Mouse (Mus musculus): ENCODE measurements around the gene Gm5039. TPM values are rescaled to one million over a fixed set of nuclear protein-coding genes. Genes with fewer than 3 reads are reported as not detected.
"Not testable (repeated sequence)": the region's sequence is repeated elsewhere in the genome, so short reads cannot be mapped to it uniquely, and the experiment has no call there.

The Gm5039 gene
- not detected in 2 replicates for total RNA-seq (2021)
- long read RNA-seq, result 0 reads

- not testable (repeated sequence) for DNase-seq
Observed at GRCm38 (mm10) chr12:88323926-88324325, at the start of gene Gm5039. Gene Gm5039, minus strand, starts transcription at chr12:88324026.

DNA sequence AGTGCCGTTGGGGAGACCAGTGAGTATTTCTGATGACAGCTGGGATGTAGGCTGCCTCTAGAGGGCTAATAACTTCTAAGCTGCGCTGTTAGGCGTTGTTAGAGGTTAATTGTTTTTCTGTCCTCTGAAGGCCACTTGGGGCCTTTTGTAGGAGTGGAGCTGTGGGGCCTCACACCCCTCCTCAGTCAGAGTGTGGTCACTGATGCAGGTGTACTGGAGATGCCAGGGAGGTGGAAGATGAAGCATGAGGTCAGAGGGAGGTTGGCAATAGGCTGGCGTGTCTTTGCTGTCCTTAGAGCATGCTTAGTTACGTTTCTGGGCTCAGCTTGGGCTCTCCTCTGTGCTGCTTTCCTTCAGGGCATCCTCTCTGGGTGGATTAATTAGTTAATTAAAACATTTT, 48.2 kb upstream of the Gm5039 start:
- DNase-seq, result no peak

DNA sequence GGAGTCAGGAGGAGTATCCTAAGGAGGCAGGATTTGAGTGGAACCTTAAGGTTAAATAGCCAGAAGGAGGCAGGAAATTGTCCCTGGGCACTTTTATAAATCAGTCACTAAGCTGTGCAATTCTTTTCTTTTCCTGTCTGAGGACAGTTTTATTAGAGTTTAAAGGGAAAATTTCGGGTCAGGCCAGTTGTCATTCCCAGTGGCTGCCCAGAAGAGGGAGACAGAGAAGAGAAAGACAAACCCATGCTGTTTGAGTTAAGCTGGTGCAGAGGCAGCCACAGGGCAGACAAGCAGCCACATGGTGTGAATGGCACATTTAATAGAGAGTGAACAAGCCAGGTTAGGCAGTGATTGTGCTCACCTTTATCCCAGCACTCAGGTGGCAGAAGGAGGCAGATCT, 46.5 kb upstream of the Gm5039 start:
- DNase-seq, result not testable (repeated sequence)

- not testable (repeated sequence) for DNase-seq
Observed at GRCm38 (mm10) chr12:88369690-88370089, 45.9 kb upstream of the Gm5039 start.

DNA sequence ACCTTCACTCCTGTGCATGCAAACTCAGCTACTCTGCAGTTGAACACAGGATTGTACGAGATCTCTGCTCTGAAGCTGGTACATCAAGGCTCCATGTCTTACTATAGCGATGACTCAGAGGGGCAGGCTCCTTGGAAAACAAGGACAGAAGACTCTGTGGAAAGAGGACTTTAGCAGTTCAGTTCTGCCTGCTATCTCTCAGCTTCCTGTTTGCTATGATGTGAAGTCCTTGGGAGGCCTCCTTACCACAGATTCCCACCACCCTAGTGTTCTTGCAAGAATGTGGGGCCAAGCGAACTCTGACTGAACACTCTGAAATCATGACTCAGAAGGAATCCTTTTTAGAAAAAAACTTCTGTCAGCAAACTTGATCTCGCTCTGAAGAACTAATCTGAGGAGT, 44.8 kb upstream of the Gm5039 start:
- no peak for DNase-seq

DNA sequence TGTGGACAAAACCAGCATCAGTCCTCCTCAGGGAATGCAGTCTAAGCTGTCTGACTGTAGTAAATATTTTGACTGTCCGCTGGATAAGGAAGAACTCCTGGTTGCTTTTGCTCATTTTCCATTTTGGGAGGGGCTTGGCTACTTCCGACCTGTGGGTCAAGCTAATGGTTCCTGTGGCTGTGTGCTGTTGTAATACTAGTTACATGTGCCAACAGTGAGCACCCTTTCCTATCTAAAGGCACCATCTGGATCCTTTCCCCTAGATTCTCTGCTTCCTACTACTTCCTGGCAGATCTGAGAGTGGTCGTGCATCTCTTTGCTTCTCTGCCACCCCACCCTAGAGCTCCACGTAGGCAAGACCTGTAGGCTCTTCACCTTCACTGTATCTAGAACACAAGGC, 43.8 kb upstream of the Gm5039 start:
- no peak for DNase-seq

DNA sequence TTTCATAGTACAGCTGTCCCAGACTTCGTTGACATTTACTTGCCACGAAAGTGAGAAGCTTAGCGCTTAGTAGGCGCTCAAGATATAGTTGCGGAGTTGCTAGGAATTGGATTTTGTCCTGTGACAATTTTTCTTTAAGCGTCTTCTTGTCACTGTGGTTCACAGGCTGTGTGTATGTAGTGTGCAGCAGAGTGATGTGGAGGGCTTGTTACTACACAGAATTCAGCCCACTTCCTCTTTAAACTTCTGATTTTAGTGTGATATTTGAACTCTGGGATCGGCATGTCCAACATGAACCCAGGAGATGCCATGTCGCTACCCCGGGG, 37.3 kb upstream of the Gm5039 start:
- no peak for DNase-seq

DNA sequence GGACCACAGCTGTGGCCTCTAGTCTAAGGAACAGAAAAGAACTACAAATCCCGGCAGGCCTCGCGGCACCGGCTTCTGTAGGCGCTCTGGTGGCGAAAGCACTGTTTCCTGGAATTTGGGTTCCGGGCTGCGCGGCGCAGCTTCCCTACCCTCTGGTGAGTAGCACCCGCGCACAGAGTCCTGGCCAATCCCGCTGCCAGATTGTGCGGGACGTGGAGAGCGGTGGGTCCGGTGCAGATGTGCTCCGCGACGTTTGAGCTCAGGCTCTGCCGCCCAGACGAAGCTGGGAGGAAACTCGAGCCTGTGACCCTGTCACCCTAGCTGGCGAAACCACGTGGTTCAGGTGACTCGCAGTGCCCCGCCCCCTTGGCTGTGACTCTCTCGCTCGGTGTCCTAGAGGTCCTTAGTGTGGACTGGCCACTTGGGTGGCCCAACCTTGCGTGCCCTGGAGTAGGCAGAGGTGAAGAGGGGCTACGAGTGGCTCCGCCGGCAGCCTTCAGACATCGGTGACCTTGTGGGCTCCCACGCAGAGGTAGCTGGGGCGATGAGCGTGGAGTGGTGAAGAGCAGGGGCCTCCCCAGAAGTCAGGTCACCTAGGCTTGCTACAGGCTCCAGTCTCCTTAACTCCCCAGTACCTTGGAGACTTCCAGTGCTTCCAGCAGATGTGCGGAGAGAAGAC, 36.8 kb upstream of the Gm5039 start, which contains the start of gene Adck1:
Gene Adck1, plus strand, starts transcription at position 114 of the 679 bp plus-strand sequence.
- DNase-seq, result peak; percentile 88

DNA sequence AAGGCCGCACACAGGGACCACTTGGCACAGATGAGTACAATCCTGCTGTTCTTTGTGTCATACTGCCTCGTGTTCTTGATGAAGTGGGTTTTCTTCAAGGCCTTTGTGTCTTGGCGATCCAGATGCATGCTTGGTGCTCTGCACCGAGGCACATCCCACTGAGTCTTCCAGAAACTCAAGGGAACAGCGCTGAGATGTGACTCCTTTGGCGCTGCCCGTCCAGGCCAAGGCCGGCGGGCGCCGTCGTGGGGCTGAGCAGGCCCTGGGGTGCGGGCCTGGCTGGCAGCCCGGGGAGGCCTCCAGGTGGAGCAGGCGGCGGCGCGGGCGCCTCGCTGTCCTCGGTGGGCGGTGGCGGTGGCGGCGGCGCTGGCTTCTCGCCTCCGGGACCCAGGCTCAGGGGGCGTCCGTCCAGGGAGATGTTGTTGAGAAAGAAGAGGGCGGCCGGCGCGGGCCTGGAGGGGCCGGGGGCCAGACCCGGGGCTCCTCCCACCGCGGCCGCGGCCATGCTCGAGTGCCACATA, 30.4 kb upstream of the Gm5039 start:
- DNase-seq, result no peak

DNA sequence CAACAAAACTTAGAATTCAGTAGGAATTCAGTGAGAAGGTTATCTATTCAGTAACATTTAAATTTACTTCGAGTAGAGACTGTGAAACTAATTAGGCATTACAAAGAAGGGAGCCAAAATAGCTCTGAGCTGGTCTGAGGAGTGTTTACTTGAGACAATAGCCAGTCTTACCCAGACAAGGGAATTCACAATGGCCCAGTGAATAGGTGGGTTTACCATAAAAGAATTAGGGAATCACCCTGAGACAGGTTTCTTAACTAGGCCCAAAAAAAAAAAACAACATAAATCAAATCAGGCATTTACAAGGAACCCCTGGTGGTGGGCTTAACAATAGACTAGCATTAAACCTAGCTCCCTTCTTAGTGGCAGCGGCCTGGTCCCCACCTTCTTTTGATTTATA, 17.5 kb upstream of the Gm5039 start:
- not testable (repeated sequence) for DNase-seq

DNA sequence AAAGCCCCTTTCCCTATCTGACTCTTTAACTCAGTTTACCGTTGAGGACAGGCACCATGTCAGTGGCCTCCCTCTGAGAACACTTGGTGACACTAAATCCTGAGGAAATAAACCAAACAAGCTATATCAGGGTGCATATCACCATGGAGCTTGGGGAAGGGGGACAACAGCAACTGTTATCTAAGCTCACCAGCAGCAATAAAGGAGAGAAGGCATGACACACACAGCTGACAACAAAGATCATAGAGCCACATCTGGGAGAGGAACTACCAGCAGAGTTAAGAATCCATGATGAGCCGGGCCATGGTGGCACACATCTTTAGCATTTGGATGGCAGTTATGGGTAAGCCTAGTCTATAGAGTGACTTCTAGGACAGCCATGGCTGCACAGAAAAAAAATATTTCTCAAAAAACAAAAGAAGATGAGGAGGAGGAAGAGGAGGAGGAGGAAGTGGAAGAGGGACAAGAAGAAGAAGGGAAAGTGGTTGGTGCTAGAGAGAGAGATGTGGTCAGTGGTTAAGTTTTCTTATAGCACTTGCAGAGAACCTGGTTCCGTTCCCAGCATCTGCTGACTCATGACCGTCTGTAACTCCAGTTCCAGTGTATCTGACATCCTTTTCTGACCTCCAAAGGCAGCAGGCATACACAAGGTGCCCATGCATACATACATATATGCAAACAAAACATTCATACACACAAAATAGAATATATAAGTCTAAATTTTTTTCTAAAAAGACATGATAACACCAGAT, 13.0 kb upstream of the Gm5039 start:
- DNase-seq, result not testable (repeated sequence)

DNA sequence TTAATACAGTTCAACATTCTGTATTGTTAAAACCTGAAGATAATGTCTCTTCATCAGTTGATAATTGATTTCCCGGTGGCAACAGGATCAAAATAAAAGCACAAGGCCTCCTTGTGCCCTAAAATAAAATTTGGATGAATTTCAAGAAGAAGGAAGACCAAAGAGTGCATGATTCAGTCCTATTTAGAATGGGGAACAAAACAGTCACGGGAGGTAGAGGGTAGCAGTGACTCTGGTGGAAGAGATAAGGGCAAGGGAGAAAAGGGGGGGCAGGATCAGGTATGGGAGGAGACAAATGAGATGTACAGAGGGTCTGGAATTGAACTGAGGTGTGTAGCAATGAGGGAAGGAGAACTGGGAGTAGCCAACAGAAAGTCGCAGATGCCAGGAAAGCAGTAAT, 9.3 kb downstream of the Gm5039 start:
- no peak for DNase-seq

DNA sequence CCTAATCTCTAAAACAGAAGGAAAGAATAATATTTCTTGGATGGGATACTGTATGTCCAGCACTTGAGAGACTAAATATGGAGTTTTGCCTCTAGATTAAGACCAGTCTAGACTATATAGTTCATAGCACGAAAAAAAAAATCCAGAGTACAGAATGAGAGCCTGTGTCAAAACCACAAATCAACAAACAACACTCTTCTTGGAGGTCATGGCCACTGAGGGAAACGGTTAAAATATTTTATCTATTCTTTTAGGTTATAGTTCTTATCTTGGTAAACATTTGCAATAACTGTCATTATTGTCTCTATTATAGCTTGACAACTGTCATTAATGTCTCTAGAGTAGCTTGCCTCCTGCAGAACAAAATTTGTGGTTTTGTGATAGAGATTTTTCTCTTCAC, 26.7 kb downstream of the Gm5039 start:
- DNase-seq, result not testable (repeated sequence)

DNA sequence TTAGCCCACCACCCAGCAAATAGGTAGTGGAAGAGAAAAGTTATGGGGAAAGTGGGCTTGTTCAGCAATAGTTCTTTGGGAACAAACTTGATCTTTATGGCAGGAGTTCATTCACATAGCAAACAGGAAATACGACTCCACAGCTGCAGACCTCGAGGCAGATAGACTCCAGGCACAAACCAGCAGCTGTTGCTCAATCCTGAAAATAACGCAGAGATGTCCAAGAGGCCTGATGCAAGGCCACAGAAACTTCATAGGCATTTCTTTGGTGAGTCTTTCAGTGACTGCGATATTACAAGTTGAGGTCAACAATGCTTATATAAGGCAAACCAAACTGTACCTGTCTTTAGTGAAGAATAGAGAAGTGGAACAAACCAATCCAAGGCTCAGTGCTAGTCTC, 30.7 kb downstream of the Gm5039 start:
- not testable (repeated sequence) for DNase-seq

- not testable (repeated sequence) for DNase-seq
Observed at GRCm38 (mm10) chr12:88285224-88285623, 38.6 kb downstream of the Gm5039 start.

DNA sequence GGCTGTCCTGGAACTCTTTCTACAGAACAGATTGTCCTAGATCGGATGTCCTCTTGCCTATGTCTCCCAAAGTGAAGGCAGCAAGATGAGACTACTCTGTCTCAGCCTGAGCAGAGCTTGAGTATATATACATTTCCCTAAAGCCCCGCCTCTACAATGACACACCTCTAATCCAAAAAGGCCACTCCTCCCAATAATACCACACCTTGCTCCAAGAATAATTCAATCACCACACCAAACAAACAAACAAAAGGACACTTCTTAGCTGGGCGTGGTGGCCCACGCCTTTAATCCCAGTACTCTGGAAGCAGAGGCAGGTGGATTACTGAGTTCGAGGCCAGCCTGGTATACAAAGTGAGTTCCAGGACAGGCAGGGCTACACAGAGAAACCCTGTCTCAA, 49.4 kb downstream of the Gm5039 start, which contains the start of gene Gm5662:
Gene Gm5662, minus strand, starts transcription at position 101 of the 400 bp plus-strand sequence.
- not testable (repeated sequence) for DNase-seq

Other genes with a start within 250 kb of the Gm5039 start
- not detected in 2 replicates for gene Gm16368, start 240.3 kb downstream of the Gm5039 start, total RNA-seq (2021)
- gene Gm10436, start 141.9 kb downstream of the Gm5039 start, total RNA-seq (2021), result not detected in 2 replicates
- not detected in 2 replicates for gene Gm8332, start 73.9 kb downstream of the Gm5039 start, total RNA-seq (2021)
- gene Gm5662, start 49.5 kb downstream of the Gm5039 start, total RNA-seq (2021), result not detected in 2 replicates
- gene Adck1, start 36.5 kb upstream of the Gm5039 start, total RNA-seq (2021), result 20.7 and 27.5 TPM in 2 replicates

All from adrenal gland, postnatal 25 days (tissue).